Mouse (Mus musculus) spleen, adult 2 months (tissue): ENCODE measurements around the gene Ppard. TPM values are rescaled to one million over a fixed set of nuclear protein-coding genes. Genes with fewer than 3 reads are reported as not detected.

ENCODE experiments used
- DNase-seq, 2 experiments: peaks; one replicate each; pipeline versions ENCODE4 v3.0.0 to v3.0.0-alpha.2; 2012 to 2021; ENCODE audit warnings: low spot score in 2 of 2, low read depth in 1 of 2
- H3K27ac ChIP-seq: fragments of 200-500 bp; 2 replicates; pipeline ENCODE4 v1.5.1; 2012; ENCODE audit warnings: low read length, inconsistent platforms; ENCODE audit not compliant: insufficient read depth
- H3K27me3 ChIP-seq: fragments of 200-500 bp; 2 replicates; pipeline ENCODE4 v1.6.1; 2012; ENCODE audit warnings: mild to moderate bottlenecking, moderate library complexity, low read length, inconsistent platforms; ENCODE audit not compliant: control insufficient read depth, insufficient read depth
- H3K36me3 ChIP-seq: fragments of 200-500 bp; 2 replicates; pipeline ENCODE4 v1.6.1; 2012; ENCODE audit warnings: mild to moderate bottlenecking, low read length, inconsistent platforms; ENCODE audit not compliant: control insufficient read depth, insufficient read depth
- H3K4me1 ChIP-seq: fragments of 200-500 bp; 2 replicates; pipeline ENCODE4 v1.6.1; 2011; ENCODE audit warnings: inconsistent platforms; ENCODE audit not compliant: control insufficient read depth, insufficient read depth, insufficient read length
- H3K4me3 ChIP-seq: fragments of 200-500 bp; 2 replicates; pipeline ENCODE4 v1.5.1; 2011; ENCODE audit warnings: mild to moderate bottlenecking, inconsistent platforms; ENCODE audit not compliant: insufficient read depth, insufficient read length; ENCODE audit errors: extremely low read depth
- CTCF ChIP-seq: fragments of 200-500 bp; IDR thresholded peaks from 2 replicates; pipeline ENCODE4 v1.5.1; 2011; ENCODE audit warnings: mild to moderate bottlenecking, inconsistent platforms; ENCODE audit not compliant: insufficient read depth, insufficient read length, insufficient replicate concordance; ENCODE audit errors: extremely low read depth
- POLR2A ChIP-seq: fragments of 200-500 bp; IDR thresholded peaks from 2 replicates; pipeline ENCODE4 v1.6.1; 2011; ENCODE audit warnings: low read depth, low read length, inconsistent platforms
- WGBS: fragments of 180-500 bp; shearing (Covaris S2); methylation state at CpG from one replicate; pipeline ENCODE4 v1.1.7; 2018; 5-methylcytosine and 5-hydroxymethylcytosine counted together
- polyA plus RNA-seq: library from polyadenylated mRNA; depleted of rRNA; stranded (reverse); fragments of >200 nt; gene quantifications from 2 replicates; pipeline ENCODE4 v1.2.3, GENCODE M21; 2012

The Ppard gene
- polyA plus RNA-seq, 1 experiment, result 23.2 TPM

GRCm38 (mm10) chr17:28280423-28280800 lies 47.9 kb downstream of the Ppard start:
- no peak for TF ChIP-seq CTCF
- no peak for TF ChIP-seq POLR2A
- Histone ChIP-seq H3K27ac (no peak overlapping the region), H3K4me3 (no peak overlapping the region), H3K36me3 (no peaks in the 10 kb centered on the region), H3K27me3 (no peaks in the 10 kb centered on the region), H3K4me1 (peaks cover 9% of the 10 kb centered on the region; the same call in 1 of the 2 replicates)
- 86% methylated on average over 7 of the region's 7 CpGs for WGBS
- no peak for DNase-seq

DNA sequence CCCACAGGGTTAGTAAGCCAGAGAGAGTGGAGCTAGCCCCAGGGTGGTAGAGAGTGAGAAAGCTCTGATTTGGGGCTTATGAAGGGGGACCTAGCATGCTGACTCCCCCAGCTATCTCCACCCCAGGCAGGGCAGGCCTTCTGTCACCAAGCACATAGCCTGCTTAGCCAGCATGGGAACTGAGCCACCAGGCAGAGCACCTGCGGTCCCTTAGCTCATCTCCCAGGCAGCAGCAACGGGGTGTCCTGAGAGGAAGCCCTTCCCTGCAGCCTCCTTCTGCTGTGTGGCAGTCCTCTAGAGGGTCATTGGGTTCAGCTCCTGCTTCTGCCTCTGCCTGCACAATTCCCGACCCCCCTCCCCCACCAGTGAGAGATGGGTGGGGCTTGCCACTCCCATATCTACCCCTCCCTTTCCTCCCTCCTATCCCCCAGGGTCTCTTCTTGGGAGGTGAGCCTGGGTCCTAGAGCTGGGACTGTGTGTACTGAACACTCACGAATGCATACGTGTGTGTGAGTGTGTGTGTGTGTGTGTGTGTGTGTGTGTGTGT lies 48.4 kb downstream of the Ppard start:
- no peaks in the 10 kb centered on the region for H3K27me3 ChIP-seq
- WGBS, result 64% methylated on average over 5 of the region's 5 CpGs
- H3K36me3 ChIP-seq, result no peaks in the 10 kb centered on the region
- peaks cover 9% of the 10 kb centered on the region; the same call in 1 of the 2 replicates for H3K4me1 ChIP-seq
- no peak overlapping the region for H3K27ac ChIP-seq
- H3K4me3 ChIP-seq, result no peak overlapping the region
- TF ChIP-seq CTCF, result no peak
- no peak for TF ChIP-seq POLR2A
- DNase-seq, result no peak

DNA sequence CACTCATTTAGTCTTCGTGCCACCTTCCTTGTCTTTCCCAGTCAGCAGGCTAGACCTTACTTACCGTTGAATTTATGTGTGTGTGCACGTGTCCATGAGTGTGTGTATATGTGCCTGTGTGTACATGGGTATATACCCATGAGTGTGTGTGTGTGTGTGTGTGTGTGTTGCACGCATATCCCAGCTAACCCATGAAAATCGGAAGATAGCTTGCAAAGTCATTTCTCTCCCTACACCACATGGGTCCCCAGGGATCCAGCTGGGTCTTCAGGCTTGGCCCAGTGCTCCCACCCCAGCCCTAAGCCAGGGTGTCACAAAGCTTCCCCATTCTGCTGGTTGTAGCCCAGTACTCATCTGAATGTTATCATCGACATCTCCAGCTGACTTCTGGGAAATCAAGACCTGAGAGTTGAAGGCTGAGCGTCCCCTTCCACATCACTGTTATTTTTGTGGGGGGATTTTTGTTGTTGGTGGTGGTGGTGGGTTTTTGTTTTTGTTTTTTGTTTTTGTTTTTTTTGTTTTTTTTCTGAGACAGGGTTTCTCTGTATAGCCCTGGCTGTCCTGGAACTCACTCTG lies 49.5 kb downstream of the Ppard start:
- Histone ChIP-seq H3K4me1 (peaks cover 9% of the 10 kb centered on the region; the same call in 1 of the 2 replicates), H3K27me3 (no peaks in the 10 kb centered on the region), H3K4me3 (no peak overlapping the region), H3K27ac (no peak overlapping the region), H3K36me3 (no peaks in the 10 kb centered on the region)
- TF ChIP-seq POLR2A (no peak), CTCF (no peak)
- DNase-seq, result no peak
- WGBS, result 43% methylated on average over 7 of the region's 7 CpGs

- TF ChIP-seq POLR2A (no peak), CTCF (no peak)
- Histone ChIP-seq H3K4me1 (peaks cover 9% of the 10 kb centered on the region; the same call in 1 of the 2 replicates), H3K27ac (no peak overlapping the region), H3K36me3 (no peaks in the 10 kb centered on the region), H3K27me3 (no peaks in the 10 kb centered on the region), H3K4me3 (no peak overlapping the region)
- no peak for DNase-seq
- 95% methylated on average over 10 of the region's 10 CpGs for WGBS
Observed at GRCm38 (mm10) chr17:28283199-28283598, 50.7 kb downstream of the Ppard start.

DNA sequence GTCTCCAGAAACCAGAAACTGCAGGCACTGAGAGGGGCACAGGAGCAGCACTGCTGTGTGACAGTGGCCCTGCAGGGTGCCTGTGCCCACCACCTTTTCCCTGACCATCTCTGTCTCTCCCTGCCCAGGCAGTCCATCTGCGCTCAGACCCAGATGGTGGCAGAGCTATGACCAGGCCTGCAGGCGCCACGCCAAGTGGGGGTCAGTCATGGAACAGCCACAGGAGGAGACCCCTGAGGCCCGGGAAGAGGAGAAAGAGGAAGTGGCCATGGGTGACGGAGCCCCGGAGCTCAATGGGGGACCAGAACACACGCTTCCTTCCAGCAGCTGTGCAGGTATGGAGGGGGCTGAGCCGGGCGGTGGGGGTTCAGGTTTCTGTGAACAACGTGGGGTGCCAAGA lies 53.6 kb downstream of the Ppard start:
- Histone ChIP-seq H3K27ac (no peak overlapping the region), H3K4me1 (peaks cover 9% of the 10 kb centered on the region; the same call in 1 of the 2 replicates), H3K4me3 (no peak overlapping the region), H3K36me3 (no peaks in the 10 kb centered on the region), H3K27me3 (no peaks in the 10 kb centered on the region)
- WGBS, result 41% methylated on average over 10 of the region's 10 CpGs
- DNase-seq, result no peak
- TF ChIP-seq POLR2A (no peak), CTCF (no peak)

GRCm38 (mm10) chr17:28286964-28287363 lies 54.5 kb downstream of the Ppard start:
- peaks cover 2% of the 10 kb centered on the region; the same call in 1 of the 2 replicates for H3K4me1 ChIP-seq
- TF ChIP-seq CTCF, result no peak
- no peak for TF ChIP-seq POLR2A
- H3K27ac ChIP-seq, result no peak overlapping the region
- 79% methylated on average over 5 of the region's 5 CpGs for WGBS
- H3K4me3 ChIP-seq, result no peak overlapping the region
- H3K36me3 ChIP-seq, result no peaks in the 10 kb centered on the region
- H3K27me3 ChIP-seq, result no peaks in the 10 kb centered on the region
- DNase-seq, result no peak

GRCm38 (mm10) chr17:28287578-28287977 lies 55.1 kb downstream of the Ppard start:
- WGBS, result 40% methylated on average over 8 of the region's 8 CpGs
- H3K27ac ChIP-seq, result no peak overlapping the region
- H3K4me1 ChIP-seq, result no peaks in the 10 kb centered on the region
- no peak overlapping the region for H3K4me3 ChIP-seq
- H3K27me3 ChIP-seq, result no peaks in the 10 kb centered on the region
- DNase-seq, result no peak
- no peaks in the 10 kb centered on the region for H3K36me3 ChIP-seq
- no peak for TF ChIP-seq POLR2A
- no peak for TF ChIP-seq CTCF
